Mouse (Mus musculus) lung, adult 18-20 months (tissue): ENCODE results near the gene Ints7.

Experiments used
- DNase-seq, 2 experiments: peaks; one replicate each; pipeline ENCODE4 v3.0.0; 2022; ENCODE audit warnings: mixed read lengths in 2 of 2

The Ints7 gene

GRCm38 (mm10) chr1:191575458-191576247 lies at the start of gene Ints7, which contains the start of gene Dtl:
Ints7 (plus strand) TSS chr1:191575636.
Dtl (minus strand) TSS chr1:191575544.
- peak; percentile 99 to 100 for DNase-seq

- DNase-seq, result no peak
These were observed 48.3 kb upstream of the Ints7 start for GRCm38 (mm10) chr1:191527089-191527488.

- peak in 1 of 2 experiments; percentile 41 for DNase-seq
These were observed 47.4 kb upstream of the Ints7 start for GRCm38 (mm10) chr1:191527921-191528612.

- no peak for DNase-seq
These were observed 46.0 kb upstream of the Ints7 start for GRCm38 (mm10) chr1:191529406-191529805.

- no peak for DNase-seq
These were observed 44.4 kb upstream of the Ints7 start for GRCm38 (mm10) chr1:191531023-191531422.

GRCm38 (mm10) chr1:191534896-191535295 lies 40.5 kb upstream of the Ints7 start:
- DNase-seq, result no peak

GRCm38 (mm10) chr1:191540300-191540699 lies 35.1 kb upstream of the Ints7 start:
- DNase-seq, result no peak

- no peak for DNase-seq
These were observed 34.4 kb upstream of the Ints7 start for GRCm38 (mm10) chr1:191541014-191541413.

GRCm38 (mm10) chr1:191541619-191542018 lies 33.8 kb upstream of the Ints7 start:
- no peak for DNase-seq

- DNase-seq, result no peak
These were observed 31.7 kb upstream of the Ints7 start for GRCm38 (mm10) chr1:191543747-191544146.

- DNase-seq, result no peak
These were observed 24.6 kb upstream of the Ints7 start for GRCm38 (mm10) chr1:191550786-191551185.

- DNase-seq, result peak in 1 of 2 experiments; percentile 10
These were observed 18.3 kb upstream of the Ints7 start for GRCm38 (mm10) chr1:191557109-191557508.

GRCm38 (mm10) chr1:191559779-191560178 lies 15.7 kb upstream of the Ints7 start:
- DNase-seq, result peak; percentile 7 to 10

GRCm38 (mm10) chr1:191562823-191563365 lies 12.5 kb upstream of the Ints7 start:
- peak in 1 of 2 experiments; percentile 49 for DNase-seq

- DNase-seq, result peak in 1 of 2 experiments; percentile 13
These were observed 7.6 kb upstream of the Ints7 start for GRCm38 (mm10) chr1:191567859-191568258.

GRCm38 (mm10) chr1:191569625-191570024 lies 5.8 kb upstream of the Ints7 start:
- no peak for DNase-seq

GRCm38 (mm10) chr1:191570415-191570814 lies 5.0 kb upstream of the Ints7 start:
- DNase-seq, result no peak

- DNase-seq, result no peak
These were observed 1.4 kb upstream of the Ints7 start for GRCm38 (mm10) chr1:191573906-191574639.

GRCm38 (mm10) chr1:191574871-191575457 lies 472 bp upstream of the Ints7 start:
- peak in 1 of 2 experiments; percentile 23 for DNase-seq

- DNase-seq, result no peak
These were observed 4.1 kb downstream of the Ints7 start for GRCm38 (mm10) chr1:191579524-191579923.

- no peak for DNase-seq
These were observed 6.2 kb downstream of the Ints7 start for GRCm38 (mm10) chr1:191581641-191582040.

GRCm38 (mm10) chr1:191583836-191584235 lies 8.4 kb downstream of the Ints7 start:
- DNase-seq, result no peak

GRCm38 (mm10) chr1:191584483-191584882 lies 9.0 kb downstream of the Ints7 start:
- no peak for DNase-seq
